Mouse (Mus musculus): ENCODE results near the gene Gadl1.

DNA sequence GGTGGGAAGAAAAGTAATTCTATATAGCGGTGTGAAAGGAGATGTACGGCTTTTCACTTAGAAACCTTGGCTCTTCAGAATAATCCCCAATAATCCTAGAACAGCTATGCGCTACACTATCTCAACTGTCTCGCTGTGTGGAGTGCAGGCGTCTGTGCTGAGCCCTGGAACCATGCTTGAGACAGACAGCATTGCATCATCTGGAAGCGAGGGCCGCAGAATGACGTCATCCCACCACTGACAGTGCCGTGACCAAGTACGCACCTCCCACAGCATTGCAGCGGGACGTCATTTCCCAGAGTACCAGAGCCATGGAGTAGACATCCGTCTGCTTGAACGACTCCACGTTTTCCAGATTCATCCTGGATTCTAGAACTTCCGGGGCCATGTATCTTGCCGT lies 195.5 kb downstream of the Gadl1 start:
- TF ChIP-seq POLR2A (IDR thresholded peaks at IDR 0.05; ENCODE audit: low read depth, low read length) = no peak
- TF ChIP-seq CTCF (IDR thresholded peaks at IDR 0.05; ENCODE audit: extremely low read depth, insufficient read length, insufficient replicate concordance, low read depth, low read length) = no peak
